Mouse (Mus musculus) intestine, embryonic 16.5 days (tissue): ENCODE measurements around the gene Spg11. TPM values are rescaled to one million over a fixed set of nuclear protein-coding genes. Genes with fewer than 3 reads are reported as not detected.

Experiments
- ATAC-seq: fragments of 200-750 bp; cut with Nextera tagmentation; 2 replicates; pipeline ENCODE4 v1.8.0; 2017; ENCODE audit warnings: moderate TSS enrichment, moderate library complexity
- H3K27ac ChIP-seq: fragments of 300-500 bp; sonication (generic); 2 replicates; pipeline ENCODE4 v1.5.1; 2014; ENCODE audit warnings: mild to moderate bottlenecking, low read length
- H3K27me3 ChIP-seq: fragments of 300-500 bp; sonication (generic); replicated peaks from 2 replicates; pipeline ENCODE4 v1.6.1; 2014; ENCODE audit warnings: low read length, control low read depth, mixed read lengths; ENCODE audit not compliant: control insufficient read depth, insufficient read depth
- H3K36me3 ChIP-seq: fragments of 300-500 bp; sonication (generic); 2 replicates; pipeline ENCODE4 v1.6.1; 2014; ENCODE audit warnings: low read length, control low read depth; ENCODE audit not compliant: control insufficient read depth, insufficient read depth
- H3K4me1 ChIP-seq: fragments of 300-500 bp; sonication (generic); 2 replicates; pipeline ENCODE4 v1.6.1; 2014; ENCODE audit warnings: low read length, control low read depth, mixed read lengths; ENCODE audit not compliant: control insufficient read depth, insufficient read depth
- H3K4me2 ChIP-seq: fragments of 300-500 bp; sonication (generic); 2 replicates; pipeline ENCODE4 v1.6.1; 2014; ENCODE audit warnings: low read depth, low read length, control low read depth
- H3K4me3 ChIP-seq: fragments of 300-500 bp; sonication (generic); 2 replicates; pipeline ENCODE4 v1.5.1; 2014; ENCODE audit warnings: mild to moderate bottlenecking, low read length
- H3K9ac ChIP-seq: fragments of 300-500 bp; sonication (generic); 2 replicates; pipeline ENCODE4 v1.6.1; 2014; ENCODE audit warnings: low read depth, low read length
- H3K9me3 ChIP-seq: fragments of 300-500 bp; sonication (generic); 2 replicates; pipeline ENCODE4 v1.6.1; 2016; ENCODE audit warnings: low read length, control low read depth; ENCODE audit not compliant: control insufficient read depth
- WGBS: fragments of 180-500 bp; shearing (Covaris S2); extraction: QIAGEN DNeasy Blood & Tissue Kit; methylation state at CpG from one replicate; pipeline ENCODE4 v1.1.7; 2014; 5-methylcytosine and 5-hydroxymethylcytosine counted together
- polyA plus RNA-seq: library from polyadenylated mRNA; unstranded; fragments of >200 nt; fragmentation: Nextera tagmentation; extraction: Ambion mirVana; gene quantifications from 2 replicates; pipeline ENCODE4 v1.2.1, GENCODE M21; 2015

The Spg11 gene
- 7.0 and 7.6 TPM in 2 replicates for polyA plus RNA-seq

- Histone ChIP-seq H3K9me3 (no peaks in the 10 kb centered on the region), H3K4me2 (peak within 1 kb of the TSS; percentile 66), H3K27ac (peak within 1 kb of the TSS; percentile 99), H3K36me3 (no peaks in the 10 kb centered on the region), H3K4me1 (peaks cover 2% of the 10 kb centered on the region; the same call in 1 of the 2 replicates), H3K27me3 (no peaks in the 10 kb centered on the region), H3K9ac (peak within 1 kb of the TSS; percentile 98), H3K4me3 (peak within 1 kb of the TSS; percentile 95)
- WGBS = under 1% methylated on average over 47 of the region's 47 CpGs
- peak; percentile 99 for ATAC-seq
These were observed at the start of gene Spg11 for GRCm38 (mm10) chr2:122117961-122118958. Spg11 (minus strand) TSS chr2:122118386.

- WGBS = 83% methylated on average over 11 of the region's 11 CpGs
- Histone ChIP-seq H3K4me2 (no peak overlapping the region), H3K4me1 (0 out of 2 replicates have a peak, but pooled peaks cover 3% of the 10 kb centered on the region), H3K27ac (no peak overlapping the region; the same call in 1 of the 2 replicates), H3K4me3 (no peak overlapping the region), H3K27me3 (no peaks in the 10 kb centered on the region), H3K36me3 (no peaks in the 10 kb centered on the region), H3K9me3 (no peaks in the 10 kb centered on the region), H3K9ac (no peak overlapping the region)
- ATAC-seq = no peak
These were observed 46.1 kb upstream of the Spg11 start for GRCm38 (mm10) chr2:122164293-122164692.

DNA sequence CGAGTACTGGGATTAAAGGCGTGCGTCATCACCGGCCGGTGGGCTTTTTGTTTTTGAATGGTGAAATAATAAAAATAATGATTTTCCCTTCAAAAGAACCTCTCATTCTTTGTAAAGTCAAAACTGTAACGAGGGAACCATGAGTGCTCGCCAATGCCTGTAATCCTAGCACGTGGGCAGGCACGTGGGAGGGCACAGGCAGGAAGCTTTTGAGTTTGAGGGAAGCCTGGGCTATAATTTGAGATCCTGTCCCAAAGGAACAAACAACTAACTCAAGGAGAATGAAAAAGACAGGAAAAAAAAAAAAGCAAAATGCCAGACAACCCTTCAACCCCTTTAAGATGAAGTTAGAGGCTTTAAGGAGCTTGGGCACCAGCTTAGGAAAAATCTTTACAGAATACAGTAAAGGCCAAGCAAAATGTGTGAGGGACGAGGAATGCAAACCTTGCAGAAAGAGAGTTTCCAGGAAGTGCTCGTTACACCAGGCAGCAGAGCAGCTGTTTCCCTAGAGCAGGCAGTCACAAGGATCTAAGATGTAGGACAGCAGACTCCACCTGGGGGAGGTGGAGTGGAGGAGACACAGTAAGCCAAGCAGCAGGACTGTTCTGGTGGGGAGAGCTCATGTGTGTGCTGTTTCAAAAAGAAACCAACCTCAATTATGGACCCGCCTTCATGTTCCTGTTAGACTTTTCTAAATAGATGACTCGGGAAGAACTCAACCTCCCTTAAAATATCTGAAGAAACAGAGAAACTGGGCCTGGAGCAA, 45.4 kb upstream of the Spg11 start:
- WGBS = 73% methylated on average over 13 of the region's 13 CpGs
- H3K27ac ChIP-seq = no peak overlapping the region; the same call in 1 of the 2 replicates
- ATAC-seq = no peak

DNA sequence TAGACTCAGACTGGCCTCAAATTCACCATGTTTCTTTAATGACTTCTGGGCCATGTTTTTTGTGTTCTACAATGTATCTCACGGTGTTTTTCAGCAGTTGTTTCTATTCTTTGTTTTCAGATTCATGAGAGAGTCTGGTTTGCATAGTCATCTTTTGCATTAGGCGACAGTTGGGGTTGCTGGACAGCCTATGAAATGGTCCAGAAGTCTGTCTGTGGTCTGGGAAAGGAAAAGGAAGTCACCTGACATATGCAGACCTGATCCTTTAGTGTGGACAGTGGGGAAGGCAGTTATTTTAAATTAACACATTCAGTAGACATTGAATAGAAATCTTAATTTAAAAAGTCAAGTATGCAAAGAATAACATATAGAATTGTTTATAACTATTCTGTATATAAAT, 44.3 kb upstream of the Spg11 start:
- Histone ChIP-seq H3K27ac (no peak overlapping the region), H3K9ac (no peak overlapping the region), H3K27me3 (no peaks in the 10 kb centered on the region), H3K4me3 (no peak overlapping the region), H3K4me1 (0 out of 2 replicates have a peak, but pooled peaks cover 3% of the 10 kb centered on the region), H3K36me3 (no peaks in the 10 kb centered on the region), H3K4me2 (no peak overlapping the region), H3K9me3 (no peaks in the 10 kb centered on the region)
- WGBS = 78% methylated on average over 2 of the region's 2 CpGs
- no peak for ATAC-seq

More for the DNA sequence above, 45.4 kb upstream of the Spg11 start:
- no peak overlapping the region for H3K4me3 ChIP-seq
- H3K4me1 ChIP-seq = 0 out of 2 replicates have a peak, but pooled peaks cover 3% of the 10 kb centered on the region
- H3K27me3 ChIP-seq = no peaks in the 10 kb centered on the region
- no peaks in the 10 kb centered on the region for H3K9me3 ChIP-seq
- H3K4me2 ChIP-seq = no peak overlapping the region
- H3K9ac ChIP-seq = no peak overlapping the region
- no peaks in the 10 kb centered on the region for H3K36me3 ChIP-seq

- H3K36me3 ChIP-seq = no peaks in the 10 kb centered on the region
- no peak overlapping the region for H3K4me3 ChIP-seq
- H3K27ac ChIP-seq = 0 out of 2 replicates have a peak overlapping the region, but pooled peaks have one; percentile 24
- no peaks in the 10 kb centered on the region for H3K9me3 ChIP-seq
- WGBS = 31% methylated on average over 4 of the region's 4 CpGs
- no peak overlapping the region for H3K4me2 ChIP-seq
- 0 out of 2 replicates have a peak, but pooled peaks cover 3% of the 10 kb centered on the region for H3K4me1 ChIP-seq
- peak; percentile 36 for ATAC-seq
- H3K27me3 ChIP-seq = no peaks in the 10 kb centered on the region
- H3K9ac ChIP-seq = no peak overlapping the region
These were observed 43.4 kb upstream of the Spg11 start for GRCm38 (mm10) chr2:122161542-122161941.

DNA sequence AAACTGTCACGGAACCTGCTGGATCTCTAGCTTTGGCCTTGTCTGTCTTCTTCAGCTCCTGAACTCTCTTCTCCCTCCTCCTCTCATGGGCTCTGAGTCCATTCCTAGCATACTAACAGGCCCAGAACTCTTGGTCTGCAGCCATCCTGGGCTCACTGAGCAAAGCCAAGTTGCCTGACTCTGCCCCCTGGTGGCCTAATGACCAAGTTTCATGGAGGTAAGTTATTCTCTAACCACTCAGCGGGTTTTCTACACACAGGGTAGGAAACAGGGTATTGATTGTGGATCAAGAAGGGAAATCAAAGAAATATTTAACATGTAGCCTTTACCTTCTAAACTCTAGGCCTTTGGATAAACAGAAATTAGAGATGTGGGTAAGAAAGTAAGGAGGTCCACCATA, 42.5 kb upstream of the Spg11 start, which contains the start of gene Trim69:
TSS of gene Trim69 (plus strand) at position 21 of the 400 bp plus-strand sequence.
- 0 out of 2 replicates have a peak, but pooled peaks cover 3% of the 10 kb centered on the region for H3K4me1 ChIP-seq
- 51% methylated on average over 2 of the region's 2 CpGs for WGBS
- 0 out of 2 replicates have a peak within 1 kb of the TSS, but pooled peaks have one; percentile 24 for H3K27ac ChIP-seq
- no peak within 1 kb of the TSS for H3K4me3 ChIP-seq
- H3K9me3 ChIP-seq = no peaks in the 10 kb centered on the region
- no peak within 1 kb of the TSS for H3K4me2 ChIP-seq
- no peaks in the 10 kb centered on the region for H3K36me3 ChIP-seq
- H3K9ac ChIP-seq = no peak within 1 kb of the TSS
- no peaks in the 10 kb centered on the region for H3K27me3 ChIP-seq
- ATAC-seq = peak; percentile 51; the same call in 1 of the 2 replicates

GRCm38 (mm10) chr2:122159667-122160066, 41.5 kb upstream of the Spg11 start:
- no peak for ATAC-seq
- Histone ChIP-seq H3K27ac (no peak overlapping the region), H3K4me2 (no peak overlapping the region), H3K9me3 (no peaks in the 10 kb centered on the region), H3K4me3 (no peak overlapping the region), H3K36me3 (no peaks in the 10 kb centered on the region), H3K4me1 (0 out of 2 replicates have a peak, but pooled peaks cover 3% of the 10 kb centered on the region), H3K27me3 (no peaks in the 10 kb centered on the region), H3K9ac (no peak overlapping the region)
- WGBS = 72% methylated on average over 6 of the region's 6 CpGs

DNA sequence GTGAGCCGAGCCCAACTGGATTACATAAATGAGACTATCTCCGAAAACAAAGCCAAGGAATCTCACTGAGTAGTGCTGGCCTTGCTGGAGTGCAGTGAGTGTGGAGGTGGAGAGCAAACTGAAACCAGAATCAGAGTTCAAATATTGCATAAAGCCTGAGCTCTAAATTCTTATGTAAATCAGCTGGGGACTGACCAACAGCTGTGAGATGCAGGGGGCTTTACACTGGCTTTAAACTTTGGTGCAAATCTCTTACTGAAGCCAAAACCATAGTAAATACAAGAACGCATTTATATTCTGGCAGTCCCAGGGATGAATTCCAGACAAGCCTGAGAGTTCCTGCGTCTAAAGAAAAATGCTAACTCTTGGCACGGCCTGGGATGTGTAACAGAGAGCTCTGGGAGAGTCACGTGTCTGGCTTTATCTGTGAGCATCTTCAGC, 40.2 kb upstream of the Spg11 start:
- H3K4me2 ChIP-seq = no peak overlapping the region
- ATAC-seq = peak; percentile 64
- 30% methylated on average over 6 of the region's 6 CpGs for WGBS

GRCm38 (mm10) chr2:122157561-122157960, 39.4 kb upstream of the Spg11 start:
- no peak for ATAC-seq
- Histone ChIP-seq H3K9ac (no peak overlapping the region), H3K4me2 (no peak overlapping the region), H3K4me1 (no peaks in the 10 kb centered on the region), H3K27me3 (no peaks in the 10 kb centered on the region), H3K4me3 (no peak overlapping the region), H3K9me3 (no peaks in the 10 kb centered on the region), H3K36me3 (no peaks in the 10 kb centered on the region), H3K27ac (no peak overlapping the region)

More for the DNA sequence above, 40.2 kb upstream of the Spg11 start:
- Histone ChIP-seq H3K9me3 (no peaks in the 10 kb centered on the region), H3K9ac (no peak overlapping the region), H3K27ac (peak overlapping the region; percentile 57), H3K4me3 (no peak overlapping the region), H3K4me1 (no peaks in the 10 kb centered on the region), H3K36me3 (no peaks in the 10 kb centered on the region), H3K27me3 (no peaks in the 10 kb centered on the region)
